In the genomic region with DNA sequence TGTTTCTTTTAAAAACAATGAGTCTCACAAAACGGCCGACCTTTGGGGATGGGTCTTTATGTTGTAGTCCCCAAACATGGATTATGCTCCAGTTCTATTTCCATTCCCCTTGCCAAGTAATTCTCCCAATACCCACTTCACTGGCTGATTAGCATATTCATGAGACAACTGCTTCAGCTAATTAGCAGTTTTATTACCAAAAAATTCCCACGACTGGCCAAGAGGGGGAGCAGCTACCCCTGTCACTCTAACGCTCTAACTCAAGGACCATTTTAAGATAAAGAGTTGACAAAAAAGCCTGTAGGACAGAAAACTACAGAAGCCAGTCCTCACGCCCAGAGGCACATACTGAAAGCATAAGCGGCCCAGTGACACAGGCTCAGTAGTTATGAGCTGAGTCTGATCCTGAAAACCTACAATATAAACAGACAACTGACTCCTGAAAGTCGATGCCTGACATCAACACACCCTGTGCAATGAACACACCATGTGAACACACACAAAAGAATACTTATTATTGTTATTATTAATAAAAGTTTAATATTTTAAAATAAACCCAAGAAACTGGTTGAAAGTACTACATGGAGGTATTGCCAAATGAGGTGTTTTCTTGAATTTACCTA, we compare ENCODE assay signal across 8 mouse cellular contexts.
A peak's percentile ranks its signal among the peaks of the same experiment; 100 is the strongest.
DNase-seq lines count a peak whose midpoint lies in the region; ATAC-seq and TF ChIP-seq lines count a peak whose summit lies in the region.

No protein-coding gene starts in this region.

- no peak for TF ChIP-seq POLR2A in cerebellum, adult 2 months (IDR thresholded peaks at IDR 0.05; ENCODE audit: borderline replicate concordance, insufficient read depth, low read length)

- 0 out of 2 replicates have a peak, but pooled peaks have one; percentile 13 for ATAC-seq in neural tube, embryonic 11.5 days (ENCODE audit: insufficient read depth, low FRiP score, low TSS enrichment)
- ATAC-seq in forebrain, embryonic 16.5 days, result peak; percentile 82
- no peak for ATAC-seq in megakaryocyte, adult 5-6 weeks (ENCODE audit: poor library complexity, severe bottlenecking)

- no peak overlapping the region for H3K9ac ChIP-seq in neural tube, embryonic 11.5 days (ENCODE audit: low read length)
- no peak overlapping the region for H3K9ac ChIP-seq in forebrain, embryonic 16.5 days (replicated peaks; ENCODE audit: low read depth, low read length)

- no peaks in the 10 kb centered on the region for H3K36me3 ChIP-seq in neural tube, embryonic 11.5 days (ENCODE audit: control insufficient read depth, insufficient read depth, low read length)
- no peaks in the 10 kb centered on the region for H3K36me3 ChIP-seq in forebrain, embryonic 16.5 days (ENCODE audit: control insufficient read depth, insufficient read depth)

- H3K4me2 ChIP-seq in neural tube, embryonic 11.5 days (ENCODE audit: low read depth), result no peak overlapping the region
- no peak overlapping the region for H3K4me2 ChIP-seq in forebrain, embryonic 16.5 days (ENCODE audit: low read length)

- peak; percentile 9; the same call in 1 of the 2 replicates for TF ChIP-seq CTCF in cerebellum, adult 2 months (IDR thresholded peaks at IDR 0.05; ENCODE audit: borderline replicate concordance, insufficient read depth, low read depth, low read length)

- no peak overlapping the region for H3K27ac ChIP-seq in cerebellum, adult 2 months (ENCODE audit: insufficient read depth, low read length)
- H3K27ac ChIP-seq in neural tube, embryonic 11.5 days (ENCODE audit: low read depth, low read length), result no peak overlapping the region
- H3K27ac ChIP-seq in forebrain, embryonic 16.5 days (ENCODE audit: low read length), result no peak overlapping the region

- no peaks in the 10 kb centered on the region for H3K9me3 ChIP-seq in neural tube, embryonic 11.5 days (ENCODE audit: control insufficient read depth, low read length)
- no peaks in the 10 kb centered on the region for H3K9me3 ChIP-seq in forebrain, embryonic 16.5 days (ENCODE audit: control insufficient read depth, low read length)

- no peaks in the 10 kb centered on the region for H3K27me3 ChIP-seq in cerebellum, adult 2 months (ENCODE audit: control insufficient read depth, insufficient read depth, low read length)
- no peaks in the 10 kb centered on the region for H3K27me3 ChIP-seq in neural tube, embryonic 11.5 days (ENCODE audit: control insufficient read depth, insufficient read depth, low read length)
- no peaks in the 10 kb centered on the region for H3K27me3 ChIP-seq in forebrain, embryonic 16.5 days (replicated peaks; ENCODE audit: control insufficient read depth, insufficient read depth, low read length)

- no peak overlapping the region for H3K4me3 ChIP-seq in cerebellum, adult 2 months (replicated peaks; ENCODE audit: insufficient read depth, low read depth, low read length)
- no peak overlapping the region for H3K4me3 ChIP-seq in neural tube, embryonic 11.5 days (ENCODE audit: low read depth, low read length)
- H3K4me3 ChIP-seq in forebrain, embryonic 16.5 days (replicated peaks; ENCODE audit: low read length), result no peak overlapping the region

- peak; percentile 3 to 11 for DNase-seq in cerebellum, adult 2 months
- no peak for DNase-seq in cerebellum, adult 9-10 months
- DNase-seq in neural tube, embryonic 11.5 days (ENCODE audit: low spot score), result peak; percentile 16
- no peak for DNase-seq in neural tube, embryonic 10.5 days (ENCODE audit: extremely low spot score, low spot score)
- DNase-seq in layer of hippocampus, adult 9-10 months (ENCODE audit: low spot score), result peak; percentile 6
- DNase-seq in mesoderm, embryonic 11.5 days (ENCODE audit: low read depth, low spot score), result peak; percentile 33

- H3K4me1 ChIP-seq in cerebellum, adult 2 months (ENCODE audit: control insufficient read depth, insufficient read depth, low read length), result no peaks in the 10 kb centered on the region
- no peaks in the 10 kb centered on the region for H3K4me1 ChIP-seq in neural tube, embryonic 11.5 days (ENCODE audit: control insufficient read depth, insufficient read depth, low read length)
- peaks cover 2% of the 10 kb centered on the region; the same call in 1 of the 2 replicates for H3K4me1 ChIP-seq in forebrain, embryonic 16.5 days (replicated peaks; ENCODE audit: control insufficient read depth, insufficient read depth, low read length)

- 24% methylated on average over 7 of the region's 7 CpGs for WGBS in cerebellum, adult 2 months
- WGBS in neural tube, embryonic 11.5 days, result 50% methylated on average over 7 of the region's 7 CpGs
- WGBS in forebrain, embryonic 16.5 days, result 21% methylated on average over 7 of the region's 7 CpGs

Comparison
In these comparisons a context has a peak if more than half of its experiments do, and no peak if none do; other contexts are left out.
1. DNase-seq: peak in cerebellum, adult 2 months (2 of 2), neural tube, embryonic 11.5 days (single experiment), layer of hippocampus, adult 9-10 months (single experiment) and mesoderm, embryonic 11.5 days (single experiment); none in cerebellum, adult 9-10 months (single experiment) and neural tube, embryonic 10.5 days (single experiment).